Mouse (Mus musculus) limb, embryonic 15.5 days (tissue): Measurements from ENCODE around the gene Cnot10. TPM values are rescaled to one million over a fixed set of nuclear protein-coding genes. Genes with fewer than 3 reads are reported as not detected.

Experiments
- ATAC-seq: fragments of 200-750 bp; cut with Nextera tagmentation; 2 replicates; pipeline ENCODE4 v1.8.0; 2017; ENCODE audit warnings: low read depth, moderate TSS enrichment; ENCODE audit not compliant: insufficient number of reproducible peaks, low FRiP score, low TSS enrichment
- H3K27ac ChIP-seq: fragments of 300-500 bp; sonication (generic); 2 replicates; pipeline ENCODE4 v1.5.1; 2015; ENCODE audit warnings: moderate library complexity, mild to moderate bottlenecking, inconsistent platforms
- H3K27me3 ChIP-seq: fragments of 300-500 bp; sonication (generic); 2 replicates; pipeline ENCODE4 v1.6.1; 2015; ENCODE audit warnings: inconsistent platforms
- H3K36me3 ChIP-seq: fragments of 300-500 bp; sonication (generic); 2 replicates; pipeline ENCODE4 v1.6.1; 2015; ENCODE audit warnings: inconsistent platforms
- H3K4me1 ChIP-seq: fragments of 300-500 bp; sonication (generic); 2 replicates; pipeline ENCODE4 v1.6.1; 2015; ENCODE audit warnings: inconsistent platforms
- H3K4me2 ChIP-seq: fragments of 300-500 bp; sonication (generic); 2 replicates; pipeline ENCODE4 v1.6.1; 2015; ENCODE audit warnings: mild to moderate bottlenecking, inconsistent platforms
- H3K4me3 ChIP-seq: fragments of 300-500 bp; sonication (generic); 2 replicates; pipeline ENCODE4 v1.5.1; 2015; ENCODE audit warnings: mild to moderate bottlenecking, inconsistent platforms
- H3K9ac ChIP-seq: fragments of 300-500 bp; sonication (generic); 2 replicates; pipeline ENCODE4 v1.6.1; 2015; ENCODE audit warnings: inconsistent platforms
- H3K9me3 ChIP-seq: fragments of 300-500 bp; sonication (generic); 2 replicates; pipeline ENCODE4 v1.6.1; 2016; ENCODE audit warnings: inconsistent platforms
- WGBS: fragments of 180-500 bp; shearing (Covaris S2); methylation state at CpG from one replicate; pipeline ENCODE4 v1.1.7; 2015; 5-methylcytosine and 5-hydroxymethylcytosine counted together
- polyA plus RNA-seq: library from polyadenylated mRNA; unstranded; fragments of >200 nt; fragmentation: Nextera tagmentation; extraction: Ambion mirVana; gene quantifications from 2 replicates; pipeline ENCODE4 v1.2.1, GENCODE M21; 2015

Cnot10 gene
- polyA plus RNA-seq, 1 experiment from 2014 or later, result 60.9 TPM

- H3K36me3 ChIP-seq, result no peaks in the 10 kb centered on the region
- no peaks in the 10 kb centered on the region for H3K9me3 ChIP-seq
- no peak overlapping the region for H3K4me3 ChIP-seq
- H3K4me2 ChIP-seq, result no peak overlapping the region
- H3K27ac ChIP-seq, result no peak overlapping the region
- H3K4me1 ChIP-seq, result peaks cover 8% of the 10 kb centered on the region
- H3K27me3 ChIP-seq, result peaks cover 5% of the 10 kb centered on the region
- no peak overlapping the region for H3K9ac ChIP-seq
- no peak for ATAC-seq
Observed at GRCm38 (mm10) chr9:114553828-114554227, 86.2 kb downstream of the Cnot10 start.

GRCm38 (mm10) chr9:114550033-114550432, 90.0 kb downstream of the Cnot10 start:
- Histone ChIP-seq H3K27ac (no peak overlapping the region), H3K9ac (no peak overlapping the region), H3K4me2 (no peak overlapping the region), H3K27me3 (no peaks in the 10 kb centered on the region), H3K4me1 (peaks cover 16% of the 10 kb centered on the region), H3K9me3 (no peaks in the 10 kb centered on the region), H3K4me3 (no peak overlapping the region), H3K36me3 (no peaks in the 10 kb centered on the region)
- ATAC-seq, result no peak
- 49% methylated on average over 6 of the region's 6 CpGs for WGBS

GRCm38 (mm10) chr9:114549117-114549516, 90.9 kb downstream of the Cnot10 start:
- WGBS, result 61% methylated on average over 5 of the region's 5 CpGs

DNA sequence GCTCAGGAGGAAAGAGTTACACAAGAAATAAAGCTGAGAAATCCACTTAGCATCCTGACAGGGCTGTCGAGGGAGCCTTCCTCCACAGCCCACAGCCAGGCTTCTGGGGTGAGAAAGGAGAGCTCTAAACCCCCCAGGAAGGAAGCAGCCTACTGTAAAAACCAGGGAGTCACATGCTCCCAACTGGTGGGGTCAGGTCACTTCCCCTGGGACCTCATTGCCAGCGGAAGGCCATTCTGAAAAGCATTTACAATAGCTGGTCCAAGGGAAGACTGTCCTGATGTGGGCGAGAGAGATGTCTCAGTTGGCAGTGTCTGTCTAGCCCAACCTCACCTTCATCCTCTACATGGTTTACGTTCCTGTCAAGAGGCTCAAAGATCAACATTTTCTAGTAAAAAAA, 91.5 kb downstream of the Cnot10 start:
- H3K27ac ChIP-seq, result no peak overlapping the region

More at GRCm38 (mm10) chr9:114549117-114549516, 90.9 kb downstream of the Cnot10 start:
- no peak overlapping the region for H3K9ac ChIP-seq
- no peaks in the 10 kb centered on the region for H3K9me3 ChIP-seq
- no peak overlapping the region for H3K27ac ChIP-seq
- H3K27me3 ChIP-seq, result no peaks in the 10 kb centered on the region
- H3K36me3 ChIP-seq, result no peaks in the 10 kb centered on the region
- H3K4me2 ChIP-seq, result no peak overlapping the region
- peaks cover 18% of the 10 kb centered on the region for H3K4me1 ChIP-seq
- no peak overlapping the region for H3K4me3 ChIP-seq
- no peak for ATAC-seq

GRCm38 (mm10) chr9:114547643-114548077, 92.3 kb downstream of the Cnot10 start:
- no peaks in the 10 kb centered on the region for H3K27me3 ChIP-seq
- H3K4me2 ChIP-seq, result no peak overlapping the region
- H3K4me1 ChIP-seq, result peaks cover 22% of the 10 kb centered on the region
- 51% methylated on average over 6 of the region's 6 CpGs for WGBS
- no peak overlapping the region for H3K9ac ChIP-seq
- no peaks in the 10 kb centered on the region for H3K36me3 ChIP-seq
- H3K27ac ChIP-seq, result no peak overlapping the region
- H3K9me3 ChIP-seq, result no peaks in the 10 kb centered on the region
- no peak overlapping the region for H3K4me3 ChIP-seq
- ATAC-seq, result no peak

More for the DNA sequence above, 91.5 kb downstream of the Cnot10 start:
- WGBS, result 51% methylated on average over 4 of the region's 4 CpGs
- no peaks in the 10 kb centered on the region for H3K27me3 ChIP-seq
- no peak overlapping the region for H3K4me2 ChIP-seq
- no peaks in the 10 kb centered on the region for H3K36me3 ChIP-seq
- no peak overlapping the region for H3K9ac ChIP-seq
- ATAC-seq, result no peak
- no peaks in the 10 kb centered on the region for H3K9me3 ChIP-seq
- H3K4me3 ChIP-seq, result no peak overlapping the region
- H3K4me1 ChIP-seq, result peaks cover 22% of the 10 kb centered on the region

GRCm38 (mm10) chr9:114546765-114547164, 93.2 kb downstream of the Cnot10 start:
- Histone ChIP-seq H3K36me3 (no peaks in the 10 kb centered on the region), H3K4me2 (no peak overlapping the region), H3K4me3 (no peak overlapping the region), H3K9me3 (no peaks in the 10 kb centered on the region), H3K27ac (no peak overlapping the region), H3K9ac (no peak overlapping the region), H3K4me1 (peaks cover 22% of the 10 kb centered on the region), H3K27me3 (no peaks in the 10 kb centered on the region)
- WGBS, result 55% methylated on average over 12 of the region's 12 CpGs
- ATAC-seq, result no peak

- Histone ChIP-seq H3K9ac (no peak overlapping the region), H3K27me3 (no peaks in the 10 kb centered on the region), H3K4me3 (no peak overlapping the region), H3K27ac (no peak overlapping the region), H3K4me1 (peaks cover 24% of the 10 kb centered on the region), H3K9me3 (no peaks in the 10 kb centered on the region), H3K36me3 (no peaks in the 10 kb centered on the region), H3K4me2 (0 out of 2 replicates have a peak overlapping the region, but pooled peaks have one; percentile 19)
- ATAC-seq, result no peak
- WGBS, result 25% methylated on average over 9 of the region's 9 CpGs
Observed at GRCm38 (mm10) chr9:114544754-114545393, 95.1 kb downstream of the Cnot10 start.

DNA sequence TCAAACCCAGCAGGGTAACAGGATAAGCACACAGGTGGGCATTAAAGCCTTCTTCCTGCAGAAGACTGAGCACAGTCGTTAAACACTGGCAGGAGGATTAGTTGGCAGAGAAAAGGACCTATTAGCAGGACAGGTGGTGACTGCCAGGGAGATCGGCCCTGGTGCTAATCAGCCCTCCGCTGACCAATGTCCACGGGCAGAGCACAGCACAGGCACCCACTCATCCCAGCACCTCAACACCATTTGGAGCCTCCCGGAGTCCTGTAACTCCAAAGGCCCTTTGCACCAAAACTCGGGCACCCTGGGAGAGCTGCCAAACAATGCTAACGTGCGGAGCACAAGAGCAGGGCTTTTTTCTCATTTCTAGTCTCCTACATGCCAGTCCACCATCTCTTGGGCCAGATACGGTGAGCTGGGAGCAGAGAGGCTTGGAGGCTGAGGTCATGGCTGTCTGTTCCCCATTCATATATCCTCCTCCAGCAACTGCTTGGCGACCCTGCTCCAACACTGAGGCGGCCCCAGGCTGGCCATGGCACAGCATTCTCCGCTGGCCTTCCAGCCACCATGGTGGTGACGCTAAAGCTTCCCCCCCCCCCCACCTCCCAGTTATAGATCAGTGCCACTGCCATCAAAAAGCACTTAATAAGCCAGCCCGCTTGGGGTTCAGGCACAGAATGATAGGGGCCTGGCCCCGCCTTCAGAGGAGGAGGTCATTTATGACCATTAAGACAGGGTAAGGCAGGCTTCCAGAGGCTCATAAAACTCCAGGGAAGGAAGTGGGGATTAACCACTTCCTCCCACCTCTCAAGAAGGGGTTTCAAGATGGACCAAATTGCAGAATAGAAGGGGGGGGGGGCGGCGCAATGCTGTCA, 95.9 kb downstream of the Cnot10 start:
- no peaks in the 10 kb centered on the region for H3K27me3 ChIP-seq
- 0 out of 2 replicates have a peak overlapping the region, but pooled peaks have one; percentile 19 for H3K4me2 ChIP-seq
- H3K4me3 ChIP-seq, result no peak overlapping the region
- H3K36me3 ChIP-seq, result no peaks in the 10 kb centered on the region
- H3K9ac ChIP-seq, result no peak overlapping the region
- H3K4me1 ChIP-seq, result peaks cover 27% of the 10 kb centered on the region
- H3K9me3 ChIP-seq, result no peaks in the 10 kb centered on the region
- H3K27ac ChIP-seq, result no peak overlapping the region
- 27% methylated on average over 17 of the region's 17 CpGs for WGBS
- ATAC-seq, result no peak

GRCm38 (mm10) chr9:114541279-114541741, 98.7 kb downstream of the Cnot10 start:
- Histone ChIP-seq H3K9me3 (no peaks in the 10 kb centered on the region), H3K4me2 (no peak overlapping the region), H3K4me3 (no peak overlapping the region), H3K27me3 (no peaks in the 10 kb centered on the region), H3K4me1 (peaks cover 32% of the 10 kb centered on the region), H3K36me3 (no peaks in the 10 kb centered on the region), H3K27ac (no peak overlapping the region), H3K9ac (no peak overlapping the region)
- 52% methylated on average over 1 of the region's 1 CpGs for WGBS
- ATAC-seq, result no peak

GRCm38 (mm10) chr9:114538996-114539563, 100.9 kb downstream of the Cnot10 start:
- no peak overlapping the region for H3K4me3 ChIP-seq
- no peak overlapping the region for H3K9ac ChIP-seq
- H3K4me1 ChIP-seq, result peaks cover 18% of the 10 kb centered on the region
- H3K9me3 ChIP-seq, result no peaks in the 10 kb centered on the region
- 58% methylated on average over 7 of the region's 7 CpGs for WGBS
- H3K36me3 ChIP-seq, result no peaks in the 10 kb centered on the region
- no peak for ATAC-seq
- no peaks in the 10 kb centered on the region for H3K27me3 ChIP-seq
- no peak overlapping the region for H3K4me2 ChIP-seq
- H3K27ac ChIP-seq, result 0 out of 2 replicates have a peak overlapping the region, but pooled peaks have one; percentile 24

DNA sequence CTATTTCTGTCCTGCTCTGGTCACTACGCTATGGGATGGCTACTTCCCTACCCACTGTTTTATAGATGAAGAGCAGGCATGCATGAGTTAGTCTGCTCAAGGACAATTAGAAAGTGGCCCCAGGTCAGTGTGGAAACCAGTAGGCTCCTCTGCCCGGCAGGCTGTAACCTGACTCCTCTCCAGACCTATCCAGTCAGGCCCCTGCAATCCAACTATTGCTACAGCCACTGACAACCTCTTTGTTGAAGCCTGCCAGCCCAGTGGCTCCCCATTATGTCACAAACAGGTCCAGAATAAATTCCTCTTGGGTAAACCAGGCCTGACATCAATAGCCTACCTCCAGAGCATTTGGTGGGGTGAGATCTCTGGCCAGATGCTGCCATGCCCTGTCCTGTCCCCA, 103.4 kb downstream of the Cnot10 start:
- WGBS, result 39% methylated on average over 2 of the region's 2 CpGs
- H3K27me3 ChIP-seq, result no peaks in the 10 kb centered on the region
- H3K27ac ChIP-seq, result no peak overlapping the region

More for the DNA sequence above, 103.4 kb downstream of the Cnot10 start:
- no peak for ATAC-seq
- H3K9ac ChIP-seq, result no peak overlapping the region
- no peak overlapping the region for H3K4me3 ChIP-seq
- H3K4me2 ChIP-seq, result no peak overlapping the region
- peaks cover 15% of the 10 kb centered on the region; the same call in 1 of the 2 replicates for H3K4me1 ChIP-seq
- H3K36me3 ChIP-seq, result no peaks in the 10 kb centered on the region
- H3K9me3 ChIP-seq, result no peaks in the 10 kb centered on the region
